Mouse (Mus musculus) fibroblast of lung, adult 2 months (primary cell): ENCODE measurements around the gene Msi1.

Experiments
- DNase-seq: peaks from one replicate; pipeline ENCODE4 v3.0.0-alpha.2; 2011; ENCODE audit warnings: low read depth

Msi1 gene

GRCm38 (mm10) chr5:115469791-115470190 lies 40.4 kb downstream of the Msi1 start:
- no peak for DNase-seq

GRCm38 (mm10) chr5:115470766-115471531 lies 41.5 kb downstream of the Msi1 start:
- DNase-seq, result no peak

GRCm38 (mm10) chr5:115473191-115473590 lies 43.8 kb downstream of the Msi1 start:
- DNase-seq, result no peak

- DNase-seq, result no peak
Measured at GRCm38 (mm10) chr5:115474174-115474828, 44.9 kb downstream of the Msi1 start.

DNA sequence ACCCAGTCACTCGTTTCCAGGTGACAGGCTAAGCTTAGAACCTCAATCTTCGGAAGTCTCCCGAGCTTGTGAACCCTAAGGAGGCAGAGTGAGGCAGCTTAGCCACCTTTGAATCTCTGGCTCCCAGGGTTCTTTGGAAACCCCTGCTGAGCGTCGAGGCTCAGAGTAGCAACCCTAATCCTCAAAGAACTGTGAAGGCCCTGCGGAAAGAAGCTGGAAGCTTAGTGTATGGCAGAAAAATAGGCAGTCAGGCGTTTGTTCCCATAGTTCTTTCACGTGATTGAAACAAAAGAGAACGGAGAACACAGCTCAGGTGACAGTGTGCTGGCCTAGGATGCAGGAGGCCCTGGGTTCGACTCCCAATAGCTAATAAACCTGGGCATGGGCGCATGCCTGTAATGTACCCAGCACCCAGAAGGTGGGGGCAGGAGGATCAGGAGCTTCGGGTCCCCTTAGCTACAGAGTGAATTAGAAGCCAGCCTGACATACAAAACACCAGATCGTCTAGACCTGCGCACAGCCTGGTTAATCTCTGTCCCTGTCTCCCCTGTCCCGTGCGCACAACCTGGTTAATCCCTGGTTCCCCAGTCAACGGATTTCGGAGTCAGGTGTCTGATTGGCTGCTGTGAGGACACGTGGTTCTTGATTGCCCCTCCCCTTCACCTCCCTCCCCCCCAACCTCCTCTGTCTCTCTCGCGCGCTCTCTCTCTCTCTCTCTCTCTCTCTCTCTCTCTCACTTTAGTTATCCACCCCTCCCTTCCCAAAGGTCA lies 46.1 kb downstream of the Msi1 start:
- DNase-seq, result no peak

DNA sequence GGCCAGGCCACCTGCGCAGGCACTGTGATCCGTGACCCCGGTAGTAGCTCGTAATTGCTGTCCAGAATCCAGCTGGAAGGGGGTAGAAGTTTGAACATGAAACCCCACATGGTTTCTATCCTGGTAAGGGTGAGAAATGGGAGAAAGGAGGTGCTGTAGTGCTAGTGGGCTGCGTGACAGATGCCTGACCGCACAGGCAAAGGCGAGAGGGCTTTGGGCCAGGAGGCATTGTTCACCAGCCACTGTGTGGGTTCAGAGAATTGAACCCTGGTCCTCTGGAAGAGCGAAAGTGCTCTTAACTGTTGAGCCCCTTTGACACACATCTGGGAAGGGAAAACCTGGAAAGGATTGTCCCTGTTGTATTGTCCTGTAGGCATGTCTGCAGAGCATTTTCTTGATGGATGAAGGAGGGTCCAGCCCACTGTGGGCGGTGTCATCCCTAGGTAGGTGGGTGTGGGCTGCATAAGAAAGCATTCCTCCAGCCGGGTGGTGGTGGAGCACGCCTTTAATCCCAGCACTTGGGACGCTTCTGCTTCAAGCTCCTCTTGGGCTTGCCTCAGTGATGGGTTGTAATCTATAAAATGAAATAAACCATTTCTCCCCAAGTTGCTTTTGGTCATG lies 46.8 kb downstream of the Msi1 start:
- DNase-seq, result no peak

DNA sequence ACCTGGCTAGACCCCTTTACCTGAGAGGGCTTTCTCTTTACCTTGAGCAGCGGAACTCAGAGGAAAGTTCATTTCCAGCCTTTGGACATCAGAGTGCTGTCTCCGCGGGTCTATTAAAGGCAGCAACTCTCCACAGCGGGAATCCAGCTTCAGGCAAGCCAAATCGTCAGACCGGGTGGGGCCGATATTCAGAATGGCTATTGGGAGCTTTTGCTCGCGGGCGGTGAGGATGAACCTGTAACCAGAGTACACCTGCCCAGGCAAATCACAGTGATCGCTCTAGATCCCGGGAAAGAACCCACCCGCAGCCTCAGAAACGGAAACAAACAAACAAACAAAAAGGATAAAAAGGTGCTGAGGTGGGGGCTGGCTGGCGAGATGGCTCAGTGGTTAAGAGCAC lies 50.2 kb downstream of the Msi1 start:
- DNase-seq, result no peak

GRCm38 (mm10) chr5:115480101-115480500 lies 50.7 kb downstream of the Msi1 start:
- DNase-seq, result no peak

GRCm38 (mm10) chr5:115482390-115483265 lies 53.2 kb downstream of the Msi1 start:
- DNase-seq, result no peak

DNA sequence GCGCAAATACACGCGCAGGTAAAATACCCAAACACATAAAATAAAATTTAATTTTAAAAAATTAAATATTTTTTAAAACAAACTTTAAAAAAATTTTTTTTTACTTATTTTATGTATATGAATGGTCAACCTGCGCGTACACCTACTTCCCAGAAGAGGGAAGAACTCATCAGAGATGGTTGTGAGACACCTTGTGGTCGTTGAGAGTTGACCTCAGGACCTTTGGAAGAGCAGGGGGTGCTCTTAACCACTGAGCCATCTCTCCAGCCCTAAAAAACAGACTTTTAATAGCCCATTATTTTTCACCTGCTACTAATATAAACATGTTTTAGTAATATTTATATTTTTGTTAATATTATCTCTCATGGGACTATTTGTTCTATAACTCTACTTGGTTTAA lies 54.0 kb downstream of the Msi1 start:
- no peak for DNase-seq

DNA sequence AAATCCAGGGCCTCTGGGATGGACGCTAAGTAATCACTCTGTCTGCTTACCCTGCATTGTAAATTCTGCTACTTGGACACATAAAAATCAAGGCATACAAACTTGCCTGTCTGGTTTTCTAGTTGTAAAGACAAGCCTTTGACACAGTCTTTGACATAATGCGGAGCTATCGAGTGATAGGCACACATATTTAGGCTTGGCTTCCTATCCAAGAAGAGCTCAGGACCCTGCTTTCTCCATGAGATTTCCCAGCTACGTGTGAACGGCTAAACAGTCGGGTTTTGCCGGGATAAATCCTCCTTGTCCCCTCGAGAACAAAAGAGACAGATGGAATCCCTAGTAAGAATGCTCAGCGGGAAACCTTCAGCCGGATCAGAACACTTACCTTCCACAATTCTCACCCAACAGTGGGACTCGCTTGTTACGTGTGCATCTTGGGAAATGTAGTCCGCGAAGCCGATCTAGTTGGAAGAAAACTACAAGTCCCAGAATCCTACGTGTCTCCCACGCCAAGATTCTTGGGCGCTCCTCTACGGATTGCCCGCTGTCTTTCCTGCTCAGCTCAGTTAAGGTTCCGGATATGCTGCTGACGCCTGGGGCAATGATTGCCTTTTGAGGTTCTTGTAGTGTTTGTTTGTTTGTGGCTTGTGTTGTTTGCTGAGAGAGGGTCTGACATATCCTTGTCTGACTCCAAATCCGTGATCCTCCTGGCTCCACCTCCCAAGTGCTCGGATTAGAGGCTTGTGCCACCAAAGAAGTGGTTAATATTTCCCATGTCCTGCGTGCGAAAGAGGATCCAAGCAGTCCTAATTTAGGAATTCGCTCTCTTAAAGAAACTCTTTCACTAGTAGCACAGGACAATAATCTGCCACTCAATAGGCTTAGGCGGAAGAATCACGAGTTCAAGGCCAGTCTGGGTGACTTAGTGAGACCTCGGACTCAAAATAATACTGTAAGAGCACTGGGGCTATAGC lies 54.8 kb downstream of the Msi1 start, which contains the start of gene Sirt4:
Gene Sirt4, minus strand, starts transcription at position 779 of the 974 bp plus-strand sequence.
- DNase-seq, result peak; percentile 90

DNA sequence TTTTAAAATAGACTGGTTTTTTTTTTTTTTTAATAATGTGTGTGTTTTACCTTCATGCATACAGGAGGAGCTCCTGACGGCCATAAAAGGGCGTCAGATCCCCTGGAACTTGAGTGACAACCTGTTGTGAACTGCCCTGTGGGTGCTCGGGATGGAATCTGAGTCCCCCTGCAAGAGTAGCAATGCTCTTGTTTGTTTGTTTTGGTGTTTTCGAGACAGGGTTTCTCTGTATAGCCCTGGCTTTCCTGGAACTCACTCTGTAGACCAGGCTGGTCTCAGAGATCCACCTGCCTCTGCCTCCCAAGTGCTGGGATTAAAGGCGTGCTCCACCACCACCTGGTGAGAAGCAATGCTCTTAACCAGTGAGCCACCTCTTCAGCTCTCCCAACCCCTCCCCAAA lies 55.6 kb downstream of the Msi1 start:
- no peak for DNase-seq

DNA sequence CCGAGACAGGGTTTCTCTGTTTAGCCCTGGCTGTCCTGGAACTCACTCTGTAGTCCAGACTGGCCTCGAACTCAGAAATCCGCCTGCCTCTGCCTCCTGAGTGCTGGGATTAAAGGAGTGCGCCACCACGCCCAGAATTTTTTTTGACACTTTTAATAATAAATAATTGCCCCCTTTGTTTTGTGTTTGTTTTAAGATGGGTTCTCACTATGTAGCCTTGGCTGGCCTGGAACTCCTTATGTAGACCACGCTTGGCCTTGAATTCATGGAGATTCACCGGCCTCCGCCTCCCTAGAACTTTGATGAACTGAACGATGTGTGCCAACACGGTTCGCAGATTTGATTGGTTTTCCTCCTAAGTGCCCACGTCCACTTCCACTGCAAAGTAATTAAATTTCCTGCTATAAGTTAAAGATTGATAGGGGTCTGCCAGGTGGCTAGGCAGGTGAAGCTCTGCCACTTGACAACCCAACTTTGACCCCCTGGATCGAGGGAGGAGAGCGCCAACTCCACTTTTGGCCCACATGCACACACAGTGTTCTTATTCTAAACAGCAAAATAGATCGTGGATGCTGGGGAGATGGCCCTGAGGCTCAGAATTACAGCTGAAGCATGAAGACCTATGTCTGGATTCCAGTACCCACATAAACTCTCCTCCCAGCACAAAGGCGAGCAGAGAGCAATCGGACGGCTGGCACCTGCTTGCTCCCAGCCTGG lies 56.2 kb downstream of the Msi1 start:
- DNase-seq, result no peak

- DNase-seq, result no peak
Measured at GRCm38 (mm10) chr5:115486726-115487125, 57.3 kb downstream of the Msi1 start.

GRCm38 (mm10) chr5:115487353-115487752 lies 58.0 kb downstream of the Msi1 start:
- DNase-seq, result no peak

- DNase-seq, result no peak
Measured at GRCm38 (mm10) chr5:115487942-115488580, 58.7 kb downstream of the Msi1 start.

DNA sequence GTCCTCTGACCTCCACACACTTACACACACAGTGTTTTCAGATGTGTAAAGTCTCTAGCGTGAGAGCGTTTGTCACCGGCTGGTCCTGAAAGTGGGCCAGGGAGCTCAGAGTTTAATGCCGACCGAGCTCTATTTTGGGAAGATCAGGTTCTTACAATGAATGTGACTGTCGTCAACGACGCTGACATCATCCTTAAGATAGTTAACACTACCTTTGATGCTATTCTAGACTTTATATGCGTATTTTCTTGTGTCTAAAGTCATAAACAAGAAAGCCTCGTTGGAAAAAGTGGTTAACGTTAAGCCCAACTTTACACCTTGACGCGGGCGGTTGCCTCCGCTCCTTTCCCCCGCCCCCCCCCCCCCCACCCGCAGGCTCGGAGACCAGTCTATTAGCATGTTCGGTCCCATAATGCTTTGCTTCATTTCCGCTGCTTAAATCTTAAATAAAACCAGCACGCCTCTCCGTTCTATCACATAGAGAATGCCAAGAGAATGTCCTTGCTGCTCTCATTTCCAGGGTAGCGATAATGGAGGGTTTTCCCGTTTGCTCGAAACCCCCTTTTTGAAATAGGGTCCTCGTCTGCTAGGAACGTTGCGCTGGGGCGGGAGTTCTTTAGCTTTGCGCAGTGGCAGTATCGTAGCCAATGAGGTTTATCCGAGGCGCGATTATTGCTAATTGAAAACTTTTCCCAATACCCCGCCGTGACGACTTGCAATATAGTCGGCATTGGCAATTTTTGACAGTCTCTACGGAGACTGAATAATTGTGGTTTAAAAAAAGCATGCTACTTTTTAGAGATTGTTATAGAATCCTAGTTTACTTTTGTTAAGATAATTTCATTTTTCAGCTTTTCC lies 59.7 kb downstream of the Msi1 start:
- no peak for DNase-seq
